Mouse (Mus musculus) heart, adult 18-20 months (tissue): ENCODE results near the gene Mknk2. TPM values are rescaled to one million over a fixed set of nuclear protein-coding genes. Genes with fewer than 3 reads are reported as not detected.

Experiments
- DNase-seq, 2 experiments: peaks; one replicate each; pipeline ENCODE4 v3.0.0; 2021 to 2022; ENCODE audit warnings: mixed read lengths in 1 of 2
- total RNA-seq, 2 experiments: library from RNA; stranded (reverse); gene quantifications; 2 replicates each; pipeline ENCODE4 v1.2.3; 2021

Mknk2 gene
- total RNA-seq, 2 experiments from 2014 or later: 185 to 204 TPM

- DNase-seq: peak; percentile 85 to 86
Measured at GRCm38 (mm10) chr10:80669737-80670485, 8.0 kb downstream of the Mknk2 start.

- DNase-seq: no peak
Measured at GRCm38 (mm10) chr10:80669018-80669417, 8.9 kb downstream of the Mknk2 start.

GRCm38 (mm10) chr10:80668614-80669013 lies 9.3 kb downstream of the Mknk2 start:
- DNase-seq: peak in 1 of 2 experiments; percentile 74

- DNase-seq: no peak
Measured at GRCm38 (mm10) chr10:80666837-80667412, 11.0 kb downstream of the Mknk2 start.

- no peak for DNase-seq
Measured at GRCm38 (mm10) chr10:80665981-80666733, 11.8 kb downstream of the Mknk2 start.

GRCm38 (mm10) chr10:80665459-80665858 lies 12.5 kb downstream of the Mknk2 start:
- DNase-seq: peak in 1 of 2 experiments; percentile 55

GRCm38 (mm10) chr10:80665016-80665380 lies 12.9 kb downstream of the Mknk2 start:
- peak; percentile 92 to 93 for DNase-seq

GRCm38 (mm10) chr10:80664197-80665015 lies 13.5 kb downstream of the Mknk2 start:
- DNase-seq: peak; percentile 93 to 96

GRCm38 (mm10) chr10:80663485-80664196 lies 14.3 kb downstream of the Mknk2 start:
- DNase-seq: peak; percentile 53 to 64

- DNase-seq: peak in 1 of 2 experiments; percentile 72
Measured at GRCm38 (mm10) chr10:80661149-80661548, 16.8 kb downstream of the Mknk2 start.

GRCm38 (mm10) chr10:80659213-80659612 lies 18.7 kb downstream of the Mknk2 start:
- DNase-seq: peak; percentile 72 to 93

- no peak for DNase-seq
Measured at GRCm38 (mm10) chr10:80658841-80659202, 19.1 kb downstream of the Mknk2 start.

GRCm38 (mm10) chr10:80658194-80658840 lies 19.6 kb downstream of the Mknk2 start:
- DNase-seq: no peak

GRCm38 (mm10) chr10:80656863-80657623 lies 20.9 kb downstream of the Mknk2 start, which contains the start of gene Btbd2:
Gene Btbd2 (minus strand): TSS chr10:80657071.
- DNase-seq: no peak

GRCm38 (mm10) chr10:80656130-80656862 lies 21.6 kb downstream of the Mknk2 start:
- DNase-seq: peak; percentile 98

GRCm38 (mm10) chr10:80655406-80656129 lies 22.3 kb downstream of the Mknk2 start:
- no peak for DNase-seq

- DNase-seq: no peak
Measured at GRCm38 (mm10) chr10:80654866-80655265, 23.0 kb downstream of the Mknk2 start.

GRCm38 (mm10) chr10:80653156-80653720 lies 24.7 kb downstream of the Mknk2 start:
- DNase-seq: no peak
